Mouse (Mus musculus) hindbrain, embryonic 16.5 days (tissue): ENCODE data around the gene Ctcf. TPM values are rescaled to one million over a fixed set of nuclear protein-coding genes. Genes with fewer than 3 reads are reported as not detected.

Source experiments
- ATAC-seq: fragments of 200-750 bp; cut with Nextera tagmentation; 2 replicates; pipeline ENCODE4 v1.8.0; 2017; ENCODE audit warnings: moderate TSS enrichment, moderate library complexity
- H3K27ac ChIP-seq: fragments of 300-500 bp; sonication (generic); 2 replicates; pipeline ENCODE4 v1.5.1; 2014; ENCODE audit warnings: low read depth, mild to moderate bottlenecking, control low read depth, low read length, moderate library complexity
- H3K27me3 ChIP-seq: fragments of 300-500 bp; sonication (generic); replicated peaks from 2 replicates; pipeline ENCODE4 v1.6.1; 2014; ENCODE audit warnings: low read length; ENCODE audit not compliant: control insufficient read depth, insufficient read depth
- H3K36me3 ChIP-seq: fragments of 300-500 bp; sonication (generic); 2 replicates; pipeline ENCODE4 v1.6.1; 2014; ENCODE audit warnings: mild to moderate bottlenecking, low read length, moderate library complexity, mixed read lengths; ENCODE audit not compliant: control insufficient read depth, insufficient read depth
- H3K4me1 ChIP-seq: fragments of 300-500 bp; sonication (generic); 2 replicates; pipeline ENCODE4 v1.6.1; 2014; ENCODE audit warnings: low read depth, low read length; ENCODE audit not compliant: control insufficient read depth, insufficient read depth
- H3K4me2 ChIP-seq: fragments of 300-500 bp; sonication (generic); 2 replicates; pipeline ENCODE4 v1.6.1; 2014; ENCODE audit warnings: mild to moderate bottlenecking, low read length, control low read depth, moderate library complexity
- H3K4me3 ChIP-seq: fragments of 300-500 bp; sonication (generic); 2 replicates; pipeline ENCODE4 v1.5.1; 2014; ENCODE audit warnings: mild to moderate bottlenecking, low read length, control low read depth, moderate library complexity
- H3K9ac ChIP-seq: fragments of 300-500 bp; sonication (generic); 2 replicates; pipeline ENCODE4 v1.6.1; 2014; ENCODE audit warnings: low read depth, mild to moderate bottlenecking, control low read depth, low read length, moderate library complexity
- H3K9me3 ChIP-seq: fragments of 300-500 bp; sonication (generic); 2 replicates; pipeline ENCODE4 v1.6.1; 2014; ENCODE audit warnings: mild to moderate bottlenecking, low read length, moderate library complexity; ENCODE audit not compliant: control insufficient read depth
- WGBS: fragments of 180-500 bp; shearing (Covaris S2); extraction: QIAGEN DNeasy Blood & Tissue Kit; methylation state at CpG from one replicate; pipeline ENCODE4 v1.1.7; 2014; 5-methylcytosine and 5-hydroxymethylcytosine counted together
- polyA plus RNA-seq: library from polyadenylated mRNA; unstranded; fragments of >200 nt; fragmentation: Nextera tagmentation; extraction: Ambion mirVana; gene quantifications from 2 replicates; pipeline ENCODE4 v1.2.1, GENCODE M21; 2015

Gene Ctcf
- polyA plus RNA-seq, 1 experiment from 2014 or later, result 93.4 TPM

GRCm38 (mm10) chr8:105708675-105709074 lies 72.3 kb downstream of the Ctcf start:
- no peak for ATAC-seq
- H3K27me3 ChIP-seq, result no peaks in the 10 kb centered on the region
- H3K4me2 ChIP-seq, result no peak overlapping the region
- WGBS, result 92% methylated on average over 8 of the region's 8 CpGs
- no peak overlapping the region for H3K4me3 ChIP-seq
- peaks cover 15% of the 10 kb centered on the region for H3K4me1 ChIP-seq
- 0 out of 2 replicates have a peak, but pooled peaks cover 5% of the 10 kb centered on the region for H3K36me3 ChIP-seq
- H3K27ac ChIP-seq, result no peak overlapping the region
- H3K9me3 ChIP-seq, result no peaks in the 10 kb centered on the region
- no peak overlapping the region for H3K9ac ChIP-seq

GRCm38 (mm10) chr8:105709317-105709716 lies 72.9 kb downstream of the Ctcf start:
- whole genome bisulfite sequencing, result 65% methylated on average over 14 of the region's 14 CpGs
- H3K4me3 ChIP-seq, result no peak overlapping the region
- 0 out of 2 replicates have a peak, but pooled peaks cover 1% of the 10 kb centered on the region for H3K36me3 ChIP-seq
- ATAC-seq, result no peak
- no peak overlapping the region for H3K9ac ChIP-seq
- no peak overlapping the region for H3K4me2 ChIP-seq
- H3K27me3 ChIP-seq, result no peaks in the 10 kb centered on the region
- H3K27ac ChIP-seq, result no peak overlapping the region
- peaks cover 15% of the 10 kb centered on the region for H3K4me1 ChIP-seq
- no peaks in the 10 kb centered on the region for H3K9me3 ChIP-seq

- H3K4me3 ChIP-seq, result no peak overlapping the region
- peaks cover 12% of the 10 kb centered on the region for H3K36me3 ChIP-seq
- no peak overlapping the region for H3K4me2 ChIP-seq
- ATAC-seq, result no peak
- H3K27ac ChIP-seq, result no peak overlapping the region
- no peak overlapping the region for H3K9ac ChIP-seq
- WGBS, result 94% methylated on average over 3 of the region's 3 CpGs
- peaks cover 6% of the 10 kb centered on the region for H3K4me1 ChIP-seq
- H3K27me3 ChIP-seq, result no peaks in the 10 kb centered on the region
- no peaks in the 10 kb centered on the region for H3K9me3 ChIP-seq
These were observed 75.9 kb downstream of the Ctcf start for GRCm38 (mm10) chr8:105712286-105712685.

GRCm38 (mm10) chr8:105714139-105714538 lies 77.8 kb downstream of the Ctcf start:
- 9% methylated on average over 3 of the region's 3 CpGs for WGBS
- H3K4me2 ChIP-seq, result no peak overlapping the region
- no peak for ATAC-seq

GRCm38 (mm10) chr8:105715042-105715441 lies 78.7 kb downstream of the Ctcf start:
- WGBS, result 76% methylated on average over 6 of the region's 6 CpGs
- no peak overlapping the region for H3K27ac ChIP-seq
- peaks cover 14% of the 10 kb centered on the region for H3K36me3 ChIP-seq
- no peak overlapping the region for H3K9ac ChIP-seq
- ATAC-seq, result no peak
- no peaks in the 10 kb centered on the region for H3K4me1 ChIP-seq
- H3K27me3 ChIP-seq, result no peaks in the 10 kb centered on the region
- no peak overlapping the region for H3K4me2 ChIP-seq
- H3K4me3 ChIP-seq, result no peak overlapping the region
- H3K9me3 ChIP-seq, result no peaks in the 10 kb centered on the region

More at GRCm38 (mm10) chr8:105714139-105714538, 77.8 kb downstream of the Ctcf start:
- no peaks in the 10 kb centered on the region for H3K27me3 ChIP-seq
- no peaks in the 10 kb centered on the region for H3K4me1 ChIP-seq
- H3K9me3 ChIP-seq, result no peaks in the 10 kb centered on the region
- peaks cover 14% of the 10 kb centered on the region for H3K36me3 ChIP-seq
- no peak overlapping the region for H3K27ac ChIP-seq
- H3K4me3 ChIP-seq, result no peak overlapping the region
- no peak overlapping the region for H3K9ac ChIP-seq

GRCm38 (mm10) chr8:105716302-105716945 lies 80.1 kb downstream of the Ctcf start:
- no peaks in the 10 kb centered on the region for H3K9me3 ChIP-seq
- H3K27ac ChIP-seq, result no peak overlapping the region
- 92% methylated on average over 15 of the region's 15 CpGs for WGBS
- H3K4me1 ChIP-seq, result no peaks in the 10 kb centered on the region
- no peak overlapping the region for H3K4me3 ChIP-seq
- no peak overlapping the region for H3K4me2 ChIP-seq
- ATAC-seq, result no peak
- H3K36me3 ChIP-seq, result peaks cover 14% of the 10 kb centered on the region
- no peak overlapping the region for H3K9ac ChIP-seq
- H3K27me3 ChIP-seq, result no peaks in the 10 kb centered on the region

- no peak overlapping the region for H3K27ac ChIP-seq
- peaks cover 20% of the 10 kb centered on the region for H3K36me3 ChIP-seq
- ATAC-seq, result no peak
- no peaks in the 10 kb centered on the region for H3K9me3 ChIP-seq
- no peaks in the 10 kb centered on the region for H3K27me3 ChIP-seq
- H3K9ac ChIP-seq, result no peak overlapping the region
- H3K4me1 ChIP-seq, result no peaks in the 10 kb centered on the region
- no peak overlapping the region for H3K4me3 ChIP-seq
- WGBS, result 84% methylated on average over 4 of the region's 4 CpGs
- H3K4me2 ChIP-seq, result no peak overlapping the region
These were observed 83.3 kb downstream of the Ctcf start for GRCm38 (mm10) chr8:105719637-105720036.

- Histone ChIP-seq H3K36me3 (peaks cover 24% of the 10 kb centered on the region), H3K4me3 (no peak overlapping the region), H3K27ac (no peak overlapping the region), H3K9ac (no peak overlapping the region), H3K4me2 (no peak overlapping the region), H3K27me3 (no peaks in the 10 kb centered on the region), H3K4me1 (no peaks in the 10 kb centered on the region), H3K9me3 (no peaks in the 10 kb centered on the region)
- WGBS, result 89% methylated on average over 9 of the region's 9 CpGs
- ATAC-seq, result no peak
These were observed 86.5 kb downstream of the Ctcf start for GRCm38 (mm10) chr8:105722861-105723260.

- Histone ChIP-seq H3K27me3 (no peaks in the 10 kb centered on the region), H3K4me3 (no peak overlapping the region), H3K9ac (no peak overlapping the region), H3K4me1 (no peaks in the 10 kb centered on the region), H3K36me3 (peaks cover 24% of the 10 kb centered on the region), H3K27ac (no peak overlapping the region), H3K9me3 (no peaks in the 10 kb centered on the region), H3K4me2 (no peak overlapping the region)
- 82% methylated on average over 5 of the region's 5 CpGs for WGBS
- ATAC-seq, result no peak
These were observed 89.4 kb downstream of the Ctcf start for GRCm38 (mm10) chr8:105725726-105726125.
